Mouse (Mus musculus) CD8-positive naive resting alpha-beta T cell, adult 2 months (primary cell): ENCODE data around the gene Kdm2b.

ENCODE experiments used
- DNase-seq, 2 experiments: peaks; one replicate each; pipeline ENCODE4 v3.0.0; 2022; ENCODE audit warnings: low read depth in 2 of 2, low spot score in 2 of 2

Kdm2b gene

GRCm38 (mm10) chr5:122928293-122928692 is 61.3 kb downstream of the Kdm2b start:
- no peak for DNase-seq

- DNase-seq, result no peak
Observed at GRCm38 (mm10) chr5:122927703-122928102, 61.9 kb downstream of the Kdm2b start.

GRCm38 (mm10) chr5:122927092-122927491 is 62.5 kb downstream of the Kdm2b start:
- DNase-seq, result no peak

GRCm38 (mm10) chr5:122926341-122926740 is 63.3 kb downstream of the Kdm2b start:
- DNase-seq, result peak in 1 of 2 experiments; percentile 43

- DNase-seq, result peak; percentile 49 to 69
Observed at GRCm38 (mm10) chr5:122925534-122925958, 64.1 kb downstream of the Kdm2b start.

GRCm38 (mm10) chr5:122923871-122924465 is 65.7 kb downstream of the Kdm2b start:
- no peak for DNase-seq

- no peak for DNase-seq
Observed at GRCm38 (mm10) chr5:122921941-122922340, 67.7 kb downstream of the Kdm2b start.

GRCm38 (mm10) chr5:122920557-122920956 is 69.1 kb downstream of the Kdm2b start:
- DNase-seq, result no peak

GRCm38 (mm10) chr5:122917982-122918711 is 71.5 kb downstream of the Kdm2b start:
- DNase-seq, result no peak

- no peak for DNase-seq
Observed at GRCm38 (mm10) chr5:122916147-122916546, 73.5 kb downstream of the Kdm2b start.

GRCm38 (mm10) chr5:122912863-122913262 is 76.8 kb downstream of the Kdm2b start:
- no peak for DNase-seq

- DNase-seq, result no peak
Observed at GRCm38 (mm10) chr5:122909481-122909880, 80.1 kb downstream of the Kdm2b start.

- no peak for DNase-seq
Observed at GRCm38 (mm10) chr5:122908001-122908400, 81.6 kb downstream of the Kdm2b start.

GRCm38 (mm10) chr5:122907182-122907581 is 82.4 kb downstream of the Kdm2b start:
- no peak for DNase-seq

- DNase-seq, result no peak
Observed at GRCm38 (mm10) chr5:122903165-122903564, 86.5 kb downstream of the Kdm2b start.

GRCm38 (mm10) chr5:122902228-122902627 is 87.4 kb downstream of the Kdm2b start:
- no peak for DNase-seq

- no peak for DNase-seq
Observed at GRCm38 (mm10) chr5:122901666-122902065, 88.0 kb downstream of the Kdm2b start.

- DNase-seq, result no peak
Observed at GRCm38 (mm10) chr5:122901179-122901578, 88.4 kb downstream of the Kdm2b start.

GRCm38 (mm10) chr5:122900558-122901171 is 89.0 kb downstream of the Kdm2b start:
- DNase-seq, result no peak

GRCm38 (mm10) chr5:122899777-122900557 is 89.7 kb downstream of the Kdm2b start:
- peak; percentile 62 to 71 for DNase-seq

- DNase-seq, result peak in 1 of 2 experiments; percentile 13
Observed at GRCm38 (mm10) chr5:122898963-122899776, 90.5 kb downstream of the Kdm2b start.
